Mouse (Mus musculus): ENCODE measurements at regions not wholly inside any gene's neighbourhood (a gene's known extent, or its start where the extent isn't known, plus 50 kb on each side); places are given as distances from the start of the nearest gene placed in this dataset.

GRCm38 (mm10) chr14:72222836-72223235 lies 268.8 kb downstream of the Gm9195 start:
- TF ChIP-seq CTCF (IDR thresholded peaks at IDR 0.05; ENCODE audit: extremely low read depth, insufficient read length, insufficient replicate concordance, low read depth, low read length) (no peak), POLR2A (IDR thresholded peaks at IDR 0.05; ENCODE audit: low read depth, low read length) (no peak)
- Histone ChIP-seq H3K36me3 (ENCODE audit: control insufficient read depth, insufficient read depth, low read length) (no peaks in the 10 kb centered on the region), H3K4me3 (ENCODE audit: low read depth, low read length) (no peak overlapping the region), H3K27me3 (ENCODE audit: control insufficient read depth, insufficient read depth, low read length) (no peaks in the 10 kb centered on the region), H3K4me1 (ENCODE audit: control insufficient read depth, insufficient read depth, insufficient read length, low read length) (no peaks in the 10 kb centered on the region), H3K27ac (ENCODE audit: insufficient read depth, low read depth, low read length) (no peak overlapping the region)
- WGBS = 41% methylated on average over 2 of the region's 2 CpGs

GRCm38 (mm10) chr14:72219523-72219922 lies 272.1 kb downstream of the Gm9195 start:
- H3K27me3 ChIP-seq (ENCODE audit: control insufficient read depth, insufficient read depth, low read length) = no peaks in the 10 kb centered on the region
- 85% methylated on average over 6 of the region's 6 CpGs for WGBS
- no peak overlapping the region for H3K27ac ChIP-seq (ENCODE audit: insufficient read depth, low read depth, low read length)
- H3K4me3 ChIP-seq (ENCODE audit: low read depth, low read length) = no peak overlapping the region
- TF ChIP-seq POLR2A (IDR thresholded peaks at IDR 0.05; ENCODE audit: low read depth, low read length) (no peak), CTCF (IDR thresholded peaks at IDR 0.05; ENCODE audit: extremely low read depth, insufficient read length, insufficient replicate concordance, low read depth, low read length) (no peak)
- H3K4me1 ChIP-seq (ENCODE audit: control insufficient read depth, insufficient read depth, insufficient read length, low read length) = no peaks in the 10 kb centered on the region
- H3K36me3 ChIP-seq (ENCODE audit: control insufficient read depth, insufficient read depth, low read length) = no peaks in the 10 kb centered on the region

GRCm38 (mm10) chr14:72200307-72200706 lies 291.3 kb downstream of the Gm9195 start:
- no peak for TF ChIP-seq POLR2A (IDR thresholded peaks at IDR 0.05; ENCODE audit: low read depth, low read length)
- no peak for TF ChIP-seq CTCF (IDR thresholded peaks at IDR 0.05; ENCODE audit: extremely low read depth, insufficient read length, insufficient replicate concordance, low read depth, low read length)
- Histone ChIP-seq H3K27me3 (ENCODE audit: control insufficient read depth, insufficient read depth, low read length) (no peaks in the 10 kb centered on the region), H3K4me3 (ENCODE audit: low read depth, low read length) (no peak overlapping the region), H3K27ac (ENCODE audit: insufficient read depth, low read depth, low read length) (no peak overlapping the region), H3K36me3 (ENCODE audit: control insufficient read depth, insufficient read depth, low read length) (no peaks in the 10 kb centered on the region), H3K4me1 (ENCODE audit: control insufficient read depth, insufficient read depth, insufficient read length, low read length) (no peaks in the 10 kb centered on the region)
- WGBS = 64% methylated on average over 3 of the region's 3 CpGs

GRCm38 (mm10) chr14:72199900-72200299 lies 291.7 kb downstream of the Gm9195 start:
- no peaks in the 10 kb centered on the region for H3K36me3 ChIP-seq (ENCODE audit: control insufficient read depth, insufficient read depth, low read length)
- TF ChIP-seq POLR2A (IDR thresholded peaks at IDR 0.05; ENCODE audit: low read depth, low read length) (no peak), CTCF (IDR thresholded peaks at IDR 0.05; ENCODE audit: extremely low read depth, insufficient read length, insufficient replicate concordance, low read depth, low read length) (no peak)
- no peaks in the 10 kb centered on the region for H3K27me3 ChIP-seq (ENCODE audit: control insufficient read depth, insufficient read depth, low read length)
- H3K4me3 ChIP-seq (ENCODE audit: low read depth, low read length) = no peak overlapping the region
- H3K27ac ChIP-seq (ENCODE audit: insufficient read depth, low read depth, low read length) = no peak overlapping the region
- no peaks in the 10 kb centered on the region for H3K4me1 ChIP-seq (ENCODE audit: control insufficient read depth, insufficient read depth, insufficient read length, low read length)

- no peak overlapping the region for H3K27ac ChIP-seq (ENCODE audit: insufficient read depth, low read depth, low read length)
- 29% methylated on average over 7 of the region's 7 CpGs for WGBS
- no peaks in the 10 kb centered on the region for H3K36me3 ChIP-seq (ENCODE audit: control insufficient read depth, insufficient read depth, low read length)
- no peaks in the 10 kb centered on the region for H3K27me3 ChIP-seq (ENCODE audit: control insufficient read depth, insufficient read depth, low read length)
- no peaks in the 10 kb centered on the region for H3K4me1 ChIP-seq (ENCODE audit: control insufficient read depth, insufficient read depth, insufficient read length, low read length)
- H3K4me3 ChIP-seq (ENCODE audit: low read depth, low read length) = no peak overlapping the region
- TF ChIP-seq POLR2A (IDR thresholded peaks at IDR 0.05; ENCODE audit: low read depth, low read length) (no peak), CTCF (IDR thresholded peaks at IDR 0.05; ENCODE audit: extremely low read depth, insufficient read length, insufficient replicate concordance, low read depth, low read length) (no peak)
These were observed 293.7 kb downstream of the Gm9195 start for GRCm38 (mm10) chr14:72197972-72198371.

- no peaks in the 10 kb centered on the region for H3K4me1 ChIP-seq (ENCODE audit: control insufficient read depth, insufficient read depth, insufficient read length, low read length)
- no peak overlapping the region for H3K4me3 ChIP-seq (ENCODE audit: low read depth, low read length)
- H3K27ac ChIP-seq (ENCODE audit: insufficient read depth, low read depth, low read length) = no peak overlapping the region
- no peaks in the 10 kb centered on the region for H3K36me3 ChIP-seq (ENCODE audit: control insufficient read depth, insufficient read depth, low read length)
- peak; percentile 33; the same call in 1 of the 2 replicates for TF ChIP-seq CTCF (IDR thresholded peaks at IDR 0.05; ENCODE audit: extremely low read depth, insufficient read length, insufficient replicate concordance, low read depth, low read length)
- no peak for TF ChIP-seq POLR2A (IDR thresholded peaks at IDR 0.05; ENCODE audit: low read depth, low read length)
- 18% methylated on average over 5 of the region's 5 CpGs for WGBS
- H3K27me3 ChIP-seq (ENCODE audit: control insufficient read depth, insufficient read depth, low read length) = no peaks in the 10 kb centered on the region
These were observed 304.2 kb downstream of the Gm9195 start for GRCm38 (mm10) chr14:72187329-72187984.

- WGBS = 62% methylated on average over 1 of the region's 1 CpGs
- H3K27ac ChIP-seq (ENCODE audit: insufficient read depth, low read depth, low read length) = no peak overlapping the region
- H3K4me3 ChIP-seq (ENCODE audit: low read depth, low read length) = no peak overlapping the region
- H3K4me1 ChIP-seq (ENCODE audit: control insufficient read depth, insufficient read depth, insufficient read length, low read length) = no peaks in the 10 kb centered on the region
- no peak for TF ChIP-seq POLR2A (IDR thresholded peaks at IDR 0.05; ENCODE audit: low read depth, low read length)
- no peak for TF ChIP-seq CTCF (IDR thresholded peaks at IDR 0.05; ENCODE audit: extremely low read depth, insufficient read length, insufficient replicate concordance, low read depth, low read length)
- no peaks in the 10 kb centered on the region for H3K27me3 ChIP-seq (ENCODE audit: control insufficient read depth, insufficient read depth, low read length)
- no peaks in the 10 kb centered on the region for H3K36me3 ChIP-seq (ENCODE audit: control insufficient read depth, insufficient read depth, low read length)
These were observed 315.9 kb downstream of the Gm9195 start for GRCm38 (mm10) chr14:72175751-72176150.
